Mouse (Mus musculus): ENCODE results near the gene Rplp2. TPM values are rescaled to one million over a fixed set of nuclear protein-coding genes. Genes with fewer than 3 reads are reported as not detected.

The Rplp2 gene
- polyA plus RNA-seq, 1 experiment from 2014 or later, result 1,319 TPM

DNA sequence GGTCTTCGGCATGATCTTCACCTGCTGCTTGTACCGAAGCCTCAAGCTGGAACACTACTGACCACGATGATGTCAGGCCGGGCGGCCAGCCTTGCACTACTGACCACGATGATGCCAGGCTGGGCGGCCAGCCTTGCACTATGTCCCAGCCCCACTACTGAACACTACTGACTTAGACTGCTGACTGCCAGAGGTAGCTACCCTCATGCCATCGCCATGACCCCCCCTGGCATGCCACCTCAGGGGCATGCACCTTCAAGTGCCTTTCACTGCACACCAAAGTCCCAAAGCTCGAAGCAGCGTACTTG, 23.4 kb downstream of the Rplp2 start:
- Histone ChIP-seq H3K36me3 (peaks cover 24% of the 10 kb centered on the region), H3K9ac (no peak overlapping the region), H3K4me2 (no peak overlapping the region), H3K27me3 (replicated peaks) (no peaks in the 10 kb centered on the region), H3K9me3 (no peaks in the 10 kb centered on the region), H3K4me1 (peaks cover 36% of the 10 kb centered on the region), H3K27ac (no peak overlapping the region), H3K4me3 (replicated peaks) (no peak overlapping the region)
- 92% methylated on average over 10 of the region's 10 CpGs for WGBS
- no peak for ATAC-seq (ENCODE audit: insufficient read depth, low FRiP score, low read depth)

DNA sequence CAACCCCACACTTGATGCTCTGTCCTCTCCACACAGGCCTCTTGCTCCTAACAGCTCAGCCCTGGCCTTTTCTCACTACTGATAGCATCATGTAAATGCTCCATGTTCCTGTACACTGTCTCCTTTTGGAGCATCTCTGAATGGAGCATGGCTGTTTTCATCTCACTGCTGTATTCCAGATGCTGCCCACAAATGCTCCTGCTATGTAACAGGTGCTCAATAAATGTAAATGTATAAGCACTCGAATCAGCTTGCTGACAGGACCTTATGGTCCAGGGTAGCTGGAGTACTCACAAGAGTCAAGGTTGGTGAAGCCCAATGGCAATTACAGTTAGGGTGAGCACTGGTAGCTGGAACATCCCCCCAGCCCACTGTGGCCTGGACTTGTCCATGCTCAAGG, 24.1 kb downstream of the Rplp2 start:
- H3K4me1 ChIP-seq, result peaks cover 41% of the 10 kb centered on the region
- H3K9ac ChIP-seq, result no peak overlapping the region
- H3K4me2 ChIP-seq, result no peak overlapping the region
- H3K27ac ChIP-seq, result no peak overlapping the region
- no peak for ATAC-seq (ENCODE audit: insufficient read depth, low FRiP score, low read depth)
- H3K9me3 ChIP-seq, result no peaks in the 10 kb centered on the region
- 92% methylated on average over 1 of the region's 1 CpGs for WGBS
- H3K36me3 ChIP-seq, result peaks cover 24% of the 10 kb centered on the region
- H3K27me3 ChIP-seq (replicated peaks), result no peaks in the 10 kb centered on the region
- H3K4me3 ChIP-seq (replicated peaks), result no peak overlapping the region

DNA sequence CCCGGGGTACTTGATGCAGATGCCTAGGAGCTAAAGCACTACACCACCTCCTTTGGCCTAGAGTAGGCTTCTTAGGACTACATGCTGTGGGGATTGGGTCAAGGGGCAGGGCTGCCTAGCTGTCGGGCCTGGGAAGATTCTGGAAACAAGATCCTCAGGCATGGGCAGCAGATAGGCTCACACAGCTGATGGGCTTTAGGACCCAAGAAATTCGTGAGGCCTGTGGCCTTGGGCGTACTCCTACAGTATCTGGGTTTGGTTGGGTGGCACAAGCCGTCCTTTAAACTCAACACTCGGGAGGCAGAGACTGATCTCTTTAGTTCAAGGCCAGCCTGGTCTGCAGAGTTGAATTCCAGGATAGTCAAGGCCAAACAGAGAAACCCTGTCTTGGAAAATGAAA, 25.1 kb downstream of the Rplp2 start:
- ATAC-seq (ENCODE audit: insufficient read depth, low FRiP score, low read depth), result no peak
- Histone ChIP-seq H3K36me3 (peaks cover 24% of the 10 kb centered on the region), H3K4me2 (no peak overlapping the region), H3K9ac (no peak overlapping the region), H3K4me3 (replicated peaks) (no peak overlapping the region), H3K27me3 (replicated peaks) (no peaks in the 10 kb centered on the region), H3K9me3 (no peaks in the 10 kb centered on the region), H3K27ac (no peak overlapping the region), H3K4me1 (peaks cover 42% of the 10 kb centered on the region)
- WGBS, result 75% methylated on average over 6 of the region's 6 CpGs

DNA sequence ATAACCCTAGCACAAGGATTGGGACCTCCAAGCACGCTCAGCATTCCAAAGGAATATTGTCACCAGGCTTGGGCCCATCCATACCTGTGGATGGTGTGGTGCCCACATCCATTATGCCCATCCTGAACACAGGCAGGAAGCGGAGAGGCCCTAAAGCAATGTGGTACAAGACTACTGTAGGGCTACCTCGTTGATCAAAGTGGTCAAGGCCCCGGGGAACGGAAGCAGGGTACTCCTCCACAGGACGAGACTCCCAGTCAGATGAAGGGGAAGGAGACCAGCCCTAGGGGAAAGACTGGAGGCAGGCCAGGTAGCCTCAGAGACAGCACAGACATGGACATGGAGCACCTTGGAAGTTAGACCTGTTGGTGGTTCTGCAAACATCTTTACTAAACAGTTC, 25.6 kb downstream of the Rplp2 start:
- no peaks in the 10 kb centered on the region for H3K27me3 ChIP-seq (replicated peaks)
- no peak overlapping the region for H3K9ac ChIP-seq
- no peak overlapping the region for H3K27ac ChIP-seq
- no peak overlapping the region for H3K4me2 ChIP-seq
- no peak overlapping the region for H3K4me3 ChIP-seq (replicated peaks)
- peaks cover 48% of the 10 kb centered on the region for H3K4me1 ChIP-seq
- H3K9me3 ChIP-seq, result no peaks in the 10 kb centered on the region
- 81% methylated on average over 6 of the region's 6 CpGs for WGBS
- peaks cover 24% of the 10 kb centered on the region for H3K36me3 ChIP-seq
- ATAC-seq (ENCODE audit: insufficient read depth, low FRiP score, low read depth), result no peak

DNA sequence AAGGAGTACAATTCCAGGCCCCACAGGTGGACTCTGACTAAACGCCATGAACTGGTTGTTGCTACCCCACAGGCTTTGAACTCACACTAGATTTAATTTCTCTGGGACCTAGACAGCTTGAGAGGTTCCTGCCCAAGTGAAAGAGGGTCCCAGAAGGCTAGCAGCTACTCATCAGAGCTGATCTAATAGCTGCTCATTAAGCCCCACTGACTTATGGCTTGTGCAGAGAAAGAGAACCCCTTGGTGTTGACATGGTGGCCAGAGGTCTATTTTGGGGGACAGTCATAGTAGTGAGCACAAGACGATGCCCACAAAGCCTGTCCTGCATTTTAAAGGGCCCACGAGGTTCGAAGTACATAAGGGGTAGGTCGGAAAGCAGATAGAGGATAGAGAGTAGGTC, 27.0 kb downstream of the Rplp2 start:
- peaks cover 42% of the 10 kb centered on the region for H3K4me1 ChIP-seq
- WGBS, result 8% methylated on average over 5 of the region's 5 CpGs

DNA sequence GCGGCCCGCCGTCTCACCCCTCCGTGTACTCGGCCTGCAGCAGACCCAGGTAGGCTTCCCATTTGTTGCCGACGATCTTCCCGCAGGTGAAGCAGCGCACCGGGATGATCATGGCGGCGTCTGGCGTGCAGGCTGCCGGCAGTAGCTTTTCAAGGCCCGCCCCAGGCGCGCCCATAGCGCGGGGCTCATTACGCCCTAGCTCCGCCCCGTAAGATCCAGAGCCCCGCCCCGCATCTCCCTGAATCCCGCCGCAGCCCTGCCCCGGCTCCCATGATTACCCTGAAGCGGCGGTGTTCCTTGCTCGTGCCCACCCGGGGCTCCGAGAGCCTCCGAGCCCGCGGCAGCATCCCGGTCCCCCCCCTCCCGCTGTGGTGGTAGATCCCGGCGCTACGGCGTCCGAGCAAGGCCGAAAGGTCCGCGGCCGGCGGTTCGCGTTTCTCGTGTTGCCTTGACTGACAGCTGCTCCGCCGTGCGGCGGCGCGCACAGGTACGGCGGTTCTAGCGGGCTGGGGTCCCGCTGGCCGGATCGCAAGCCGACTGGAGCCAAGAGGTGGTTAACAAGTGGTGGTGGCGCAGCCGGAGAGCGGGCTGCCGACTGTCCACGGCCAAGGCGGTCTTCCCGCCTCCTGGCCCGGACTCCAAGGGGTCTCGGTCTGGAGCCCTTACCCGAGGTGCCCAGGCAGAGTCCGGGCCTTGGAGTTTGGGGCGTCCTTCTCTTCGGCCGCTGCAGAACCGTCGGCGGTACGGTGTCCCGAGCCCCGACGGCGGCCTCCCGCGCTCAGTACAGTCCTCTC, 28.0 kb downstream of the Rplp2 start, which contains the start of the genes Polr2l and Tspan4:
Gene Polr2l (minus strand): TSS at position 122 of the 794 bp plus-strand sequence.
Gene Tspan4 (plus strand): TSS at position 230 of the 794 bp plus-strand sequence.
- no peaks in the 10 kb centered on the region for H3K9me3 ChIP-seq
- peak within 1 kb of the TSS; percentile 96 for H3K27ac ChIP-seq
- peak within 1 kb of the TSS; percentile 73 for H3K9ac ChIP-seq
- H3K27me3 ChIP-seq (replicated peaks), result no peaks in the 10 kb centered on the region
- H3K4me3 ChIP-seq (replicated peaks), result peak within 1 kb of the TSS; percentile 94
- H3K4me2 ChIP-seq, result peak within 1 kb of the TSS; percentile 86
- WGBS, result under 1% methylated on average over 87 of the region's 87 CpGs
- peaks cover 36% of the 10 kb centered on the region for H3K4me1 ChIP-seq
- H3K36me3 ChIP-seq, result peaks cover 14% of the 10 kb centered on the region
- ATAC-seq (ENCODE audit: insufficient read depth, low FRiP score, low read depth), result peak; percentile 61

More for the DNA sequence above, 27.0 kb downstream of the Rplp2 start:
- peak overlapping the region; percentile 86 for H3K4me2 ChIP-seq
- H3K27ac ChIP-seq, result 0 out of 2 replicates have a peak overlapping the region, but pooled peaks have one; percentile 1
- H3K9ac ChIP-seq, result peak overlapping the region; percentile 73
- ATAC-seq (ENCODE audit: insufficient read depth, low FRiP score, low read depth), result no peak
- peaks cover 24% of the 10 kb centered on the region for H3K36me3 ChIP-seq
- peak overlapping the region; percentile 94 for H3K4me3 ChIP-seq (replicated peaks)
- no peaks in the 10 kb centered on the region for H3K9me3 ChIP-seq
- no peaks in the 10 kb centered on the region for H3K27me3 ChIP-seq (replicated peaks)

DNA sequence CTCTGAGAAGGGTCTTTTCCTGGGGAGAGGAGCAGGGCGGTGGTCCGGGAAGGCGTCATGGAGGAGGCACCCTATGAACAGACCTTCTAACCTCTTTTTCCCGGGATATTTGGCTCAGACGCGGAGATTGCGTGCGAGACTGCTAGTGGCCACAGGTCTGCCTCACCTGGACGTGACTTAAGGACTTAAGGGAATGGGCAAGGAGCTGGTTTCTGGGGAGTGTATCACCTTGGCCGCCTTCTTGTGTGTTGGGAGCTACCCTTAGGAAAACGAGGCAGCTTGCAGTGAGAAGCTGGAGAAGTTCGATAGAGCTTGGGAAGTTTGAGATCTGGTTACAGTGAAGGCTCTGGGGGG, 28.6 kb downstream of the Rplp2 start:
- H3K9me3 ChIP-seq, result no peaks in the 10 kb centered on the region
- under 1% methylated on average over 12 of the region's 12 CpGs for WGBS

DNA sequence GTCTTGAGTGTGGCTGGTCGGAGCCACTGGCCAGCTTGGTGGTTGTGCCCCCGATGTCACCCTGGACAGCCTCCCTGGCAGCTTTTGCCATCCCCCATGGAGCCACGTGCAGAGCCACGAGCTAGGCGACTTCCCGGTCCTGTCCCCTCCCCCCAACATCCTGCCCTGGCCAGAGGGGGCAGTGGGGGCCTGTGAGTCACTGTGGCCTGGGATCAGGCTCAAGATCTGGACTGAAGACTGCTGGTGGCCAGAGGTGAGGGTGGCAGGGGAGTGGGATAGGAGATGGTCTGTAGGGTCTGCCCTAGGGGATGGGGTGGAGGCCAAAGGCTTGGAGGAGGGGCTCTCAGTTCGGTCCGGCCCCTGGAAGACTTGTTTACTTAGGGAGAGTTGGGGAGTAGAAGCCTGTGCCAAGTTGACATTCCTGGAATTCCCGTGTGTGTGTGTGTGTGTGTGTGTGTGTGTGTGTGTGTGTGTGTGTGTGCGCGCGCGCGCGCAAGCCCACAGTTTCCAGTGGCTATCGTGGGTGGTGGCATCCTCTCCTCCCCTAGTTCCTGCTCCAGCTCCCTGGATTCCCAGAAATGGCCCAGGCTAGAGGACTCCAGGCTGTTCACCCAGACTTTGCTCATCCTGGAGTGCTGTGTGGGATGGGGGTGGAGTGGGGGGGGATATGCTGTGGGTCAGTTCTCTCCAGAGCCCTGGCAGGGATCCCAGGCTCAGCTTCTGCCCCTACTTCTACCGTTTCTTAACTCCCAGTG, 29.2 kb downstream of the Rplp2 start:
- H3K9ac ChIP-seq, result peak overlapping the region; percentile 22; the same call in 1 of the 2 replicates
- H3K4me1 ChIP-seq, result peaks cover 42% of the 10 kb centered on the region
- peaks cover 2% of the 10 kb centered on the region for H3K36me3 ChIP-seq
- peak; percentile 59 for ATAC-seq (ENCODE audit: insufficient read depth, low FRiP score, low read depth)
- H3K4me3 ChIP-seq (replicated peaks), result peak overlapping the region; percentile 94
- no peaks in the 10 kb centered on the region for H3K27me3 ChIP-seq (replicated peaks)
- no peaks in the 10 kb centered on the region for H3K9me3 ChIP-seq
- 0% methylated on average over 15 of the region's 17 CpGs for WGBS
- H3K27ac ChIP-seq, result peak overlapping the region; percentile 96
- H3K4me2 ChIP-seq, result peak overlapping the region; percentile 86

More for the DNA sequence above, 28.6 kb downstream of the Rplp2 start:
- peak overlapping the region; percentile 96 for H3K27ac ChIP-seq
- no peaks in the 10 kb centered on the region for H3K27me3 ChIP-seq (replicated peaks)
- peak overlapping the region; percentile 73 for H3K9ac ChIP-seq
- H3K4me3 ChIP-seq (replicated peaks), result peak overlapping the region; percentile 94
- H3K36me3 ChIP-seq, result peaks cover 8% of the 10 kb centered on the region
- no peak for ATAC-seq (ENCODE audit: insufficient read depth, low FRiP score, low read depth)
- H3K4me1 ChIP-seq, result peaks cover 36% of the 10 kb centered on the region
- H3K4me2 ChIP-seq, result peak overlapping the region; percentile 86

DNA sequence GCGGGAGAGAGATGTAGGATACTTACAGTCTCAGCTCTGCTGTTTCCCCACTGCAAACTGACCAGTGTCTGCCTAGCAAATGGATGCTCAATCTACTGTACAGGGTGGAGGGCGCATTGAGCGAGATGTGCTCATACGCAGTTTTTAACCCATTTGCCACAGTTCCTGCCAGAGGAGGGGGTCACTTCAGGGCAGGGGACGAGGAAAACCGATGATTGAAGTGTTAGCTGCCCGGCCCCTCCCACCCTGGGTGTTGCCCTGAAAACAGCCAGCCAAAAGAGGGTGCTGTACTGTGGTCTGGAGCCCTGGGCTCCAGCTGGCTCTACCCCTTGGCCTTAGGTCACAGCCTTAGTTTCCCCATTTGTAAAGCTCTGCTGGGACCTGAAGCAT, 29.8 kb downstream of the Rplp2 start:
- Histone ChIP-seq H3K27ac (peak overlapping the region; percentile 96), H3K36me3 (no peaks in the 10 kb centered on the region; the same call in 1 of the 2 replicates), H3K4me3 (replicated peaks) (peak overlapping the region; percentile 94), H3K4me1 (peaks cover 48% of the 10 kb centered on the region), H3K27me3 (replicated peaks) (0 out of 2 replicates have a peak, but pooled peaks cover 5% of the 10 kb centered on the region), H3K4me2 (peak overlapping the region; percentile 86), H3K9me3 (no peaks in the 10 kb centered on the region), H3K9ac (0 out of 2 replicates have a peak overlapping the region, but pooled peaks have one; percentile 22)
- 3% methylated on average over 7 of the region's 7 CpGs for WGBS
- ATAC-seq (ENCODE audit: insufficient read depth, low FRiP score, low read depth), result no peak

DNA sequence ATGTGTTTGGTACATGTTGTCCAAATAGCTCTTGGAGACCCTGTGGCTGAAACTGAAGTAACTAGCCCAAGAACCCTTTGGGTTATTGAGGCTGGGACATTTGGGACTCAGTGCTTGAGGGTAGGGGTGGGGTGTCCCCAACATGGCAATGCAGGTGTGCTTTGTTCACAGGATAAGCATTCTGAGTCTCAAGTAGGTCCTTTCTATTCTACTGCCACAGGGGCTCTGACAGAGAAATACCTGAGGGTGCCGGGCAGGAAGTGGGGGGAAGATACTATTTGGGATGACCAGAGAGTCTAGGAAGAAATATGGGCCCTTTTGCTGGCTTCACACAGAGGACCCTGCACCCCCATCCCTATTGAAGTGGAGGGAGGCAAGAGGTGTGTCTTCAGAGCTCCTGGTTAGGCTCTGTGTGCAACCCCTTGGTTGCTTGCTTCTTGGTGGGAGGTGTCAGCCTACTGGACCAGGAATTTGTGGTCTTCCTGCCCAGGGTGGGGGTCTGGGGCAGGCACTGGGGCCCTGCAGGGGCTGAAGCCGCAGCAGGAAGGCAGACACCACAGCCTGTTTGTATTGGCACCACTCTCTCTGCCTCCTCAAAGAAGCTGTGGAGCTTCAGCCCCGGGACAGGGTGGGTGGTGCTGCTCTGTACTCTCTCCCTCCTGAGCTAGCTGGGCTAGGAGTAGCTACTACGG, 30.6 kb downstream of the Rplp2 start:
- no peaks in the 10 kb centered on the region; the same call in 1 of the 2 replicates for H3K36me3 ChIP-seq
- H3K4me1 ChIP-seq, result peaks cover 56% of the 10 kb centered on the region
- H3K27ac ChIP-seq, result peak overlapping the region; percentile 96
- peak overlapping the region; percentile 94; the same call in 1 of the 2 replicates for H3K4me3 ChIP-seq (replicated peaks)
- H3K9me3 ChIP-seq, result no peaks in the 10 kb centered on the region
- peak overlapping the region; percentile 86 for H3K4me2 ChIP-seq
- no peak overlapping the region for H3K9ac ChIP-seq
- H3K27me3 ChIP-seq (replicated peaks), result peaks cover 12% of the 10 kb centered on the region; the same call in 1 of the 2 replicates
- WGBS, result 25% methylated on average over 4 of the region's 4 CpGs
- ATAC-seq (ENCODE audit: insufficient read depth, low FRiP score, low read depth), result no peak

DNA sequence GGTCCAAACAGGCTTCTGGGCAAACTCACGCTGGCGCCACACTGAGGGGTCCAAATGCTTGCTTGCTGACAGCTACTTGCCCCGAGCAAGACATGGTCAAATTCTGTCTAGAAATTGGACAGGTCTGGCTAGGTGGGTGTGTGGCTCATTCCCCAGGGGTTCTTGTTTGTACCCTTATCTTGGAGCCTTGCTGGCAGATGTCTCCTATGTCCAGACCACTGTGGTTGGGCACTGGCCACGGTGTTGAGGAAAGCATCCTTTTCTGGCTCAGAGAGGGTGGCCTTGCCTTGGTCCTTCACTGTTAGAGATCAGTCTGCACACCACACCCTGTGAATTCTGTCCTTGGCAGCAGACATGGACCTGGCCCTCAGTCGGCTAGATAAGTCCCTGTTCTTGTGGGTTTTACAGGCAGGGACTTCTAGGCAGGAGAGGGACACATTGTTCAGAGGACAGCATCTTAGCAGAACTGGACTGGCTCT, 31.1 kb downstream of the Rplp2 start:
- H3K4me1 ChIP-seq, result peaks cover 56% of the 10 kb centered on the region
- no peaks in the 10 kb centered on the region for H3K9me3 ChIP-seq
- H3K9ac ChIP-seq, result no peak overlapping the region

More for the DNA sequence above, 31.1 kb downstream of the Rplp2 start:
- H3K4me2 ChIP-seq, result peak overlapping the region; percentile 86
- no peak for ATAC-seq (ENCODE audit: insufficient read depth, low FRiP score, low read depth)
- peaks cover 13% of the 10 kb centered on the region; the same call in 1 of the 2 replicates for H3K27me3 ChIP-seq (replicated peaks)
- WGBS, result 55% methylated on average over 5 of the region's 5 CpGs
- no peaks in the 10 kb centered on the region for H3K36me3 ChIP-seq
- no peak overlapping the region for H3K4me3 ChIP-seq (replicated peaks)
- H3K27ac ChIP-seq, result no peak overlapping the region
